Mouse (Mus musculus) small intestine, adult 2 months (tissue): ENCODE data around the gene Gpr62.

Source experiments
- CTCF ChIP-seq: fragments of 200-500 bp; IDR thresholded peaks from 2 replicates; pipeline ENCODE4 v1.5.1; 2012; ENCODE audit warnings: low read depth, mild to moderate bottlenecking, control low read depth, inconsistent platforms, low read length, moderate library complexity, mixed read lengths; ENCODE audit not compliant: insufficient replicate concordance, insufficient read length; ENCODE audit errors: extremely low read depth
- POLR2A ChIP-seq: fragments of 200-500 bp; IDR thresholded peaks from 2 replicates; pipeline ENCODE4 v1.6.1; 2012; ENCODE audit warnings: low read depth, mild to moderate bottlenecking, control low read depth, inconsistent platforms, low read length, moderate library complexity

GRCm38 (mm10) chr9:106452351-106452750 is 13.4 kb downstream of the Gpr62 start:
- TF ChIP-seq CTCF (no peak), POLR2A (no peak)
